Mouse (Mus musculus) brain, embryonic 14.5 days (tissue): Measurements from ENCODE around the gene Emx2.

Source experiments
- CTCF ChIP-seq: fragments of 200-500 bp; IDR thresholded peaks from 2 replicates; pipeline ENCODE4 v1.5.1; 2012; ENCODE audit warnings: inconsistent platforms, mild to moderate bottlenecking, moderate library complexity, borderline replicate concordance; ENCODE audit not compliant: insufficient read depth, insufficient read length; ENCODE audit errors: extremely low read depth
- POLR2A ChIP-seq: fragments of 200-500 bp; IDR thresholded peaks from 2 replicates; pipeline ENCODE4 v1.6.1; 2012; ENCODE audit warnings: mild to moderate bottlenecking, inconsistent platforms, borderline replicate concordance; ENCODE audit not compliant: poor library complexity, insufficient read depth, insufficient read length, severe bottlenecking; ENCODE audit errors: extremely low read depth

GRCm38 (mm10) chr19:59455671-59456070 lies 2.5 kb upstream of the Emx2 start:
- no peak for TF ChIP-seq POLR2A
- peak; percentile 36; the same call in 1 of the 2 replicates for TF ChIP-seq CTCF
